Mouse (Mus musculus) forebrain, postnatal 0 days (tissue): ENCODE measurements around the gene Nt5m. TPM values are rescaled to one million over a fixed set of nuclear protein-coding genes. Genes with fewer than 3 reads are reported as not detected.
A peak's percentile ranks its signal among the peaks of the same experiment; 100 is the strongest.

Source experiments
- ATAC-seq: fragments of 200-750 bp; cut with Nextera tagmentation; 2 replicates; pipeline ENCODE4 v1.8.0; 2017; ENCODE audit warnings: mild to moderate bottlenecking, moderate library complexity
- DNase-seq: peaks from one replicate; pipeline ENCODE4 v3.0.0-alpha.2; 2015
- H3K27ac ChIP-seq: fragments of 300-500 bp; sonication (generic); 2 replicates; pipeline ENCODE4 v1.5.1; 2014; ENCODE audit warnings: low read depth, mild to moderate bottlenecking, antibody characterized with exemption, low read length, moderate library complexity, mixed read lengths
- H3K27me3 ChIP-seq: fragments of 300-500 bp; sonication (generic); 2 replicates; pipeline ENCODE4 v1.6.1; 2014; ENCODE audit warnings: mild to moderate bottlenecking, low read length, mixed read lengths; ENCODE audit not compliant: insufficient read depth
- H3K36me3 ChIP-seq: fragments of 300-500 bp; sonication (generic); 2 replicates; pipeline ENCODE4 v1.6.1; 2014; ENCODE audit warnings: mild to moderate bottlenecking, moderate library complexity; ENCODE audit not compliant: insufficient read depth
- H3K4me1 ChIP-seq: fragments of 300-500 bp; sonication (generic); 2 replicates; pipeline ENCODE4 v1.6.1; 2014; ENCODE audit warnings: antibody characterized with exemption; ENCODE audit not compliant: insufficient read depth
- H3K4me2 ChIP-seq: fragments of 300-500 bp; sonication (generic); 2 replicates; pipeline ENCODE4 v1.6.1; 2014; ENCODE audit warnings: low read depth, mild to moderate bottlenecking, moderate library complexity
- H3K4me3 ChIP-seq: fragments of 300-500 bp; sonication (generic); 2 replicates; pipeline ENCODE4 v1.5.1; 2014; ENCODE audit warnings: low read depth, low read length, mixed read lengths
- H3K9ac ChIP-seq: fragments of 300-500 bp; sonication (generic); 2 replicates; pipeline ENCODE4 v1.6.1; 2014; ENCODE audit warnings: mild to moderate bottlenecking
- H3K9me3 ChIP-seq: fragments of 300-500 bp; sonication (generic); 2 replicates; pipeline ENCODE4 v1.6.1; 2016; ENCODE audit warnings: low read length
- CTCF ChIP-seq: sonication (generic); IDR thresholded peaks from 2 replicates; pipeline ENCODE4 v1.5.1; 2016; ENCODE audit warnings: antibody characterized with exemption, control low read depth, low read depth
- WGBS: fragments of 180-500 bp; shearing (Covaris S2); extraction: QIAGEN DNeasy Blood & Tissue Kit; methylation state at CpG from one replicate; pipeline ENCODE4 v1.1.7; 2014; 5-methylcytosine and 5-hydroxymethylcytosine counted together
- polyA plus RNA-seq: library from polyadenylated mRNA; unstranded; fragments of >200 nt; fragmentation: Nextera tagmentation; extraction: Ambion mirVana; gene quantifications from 2 replicates; pipeline ENCODE4 v1.2.1, GENCODE M21; 2015
- total RNA-seq: library from RNA; depleted of rRNA; stranded (reverse); fragments of >200 nt; gene quantifications from 2 replicates; pipeline ENCODE4 v1.2.3, GENCODE M21; 2014

Gene Nt5m
- total and polyA plus RNA-seq, 2 experiments from 2014 or later: 62.2 to 85.9 TPM

DNA sequence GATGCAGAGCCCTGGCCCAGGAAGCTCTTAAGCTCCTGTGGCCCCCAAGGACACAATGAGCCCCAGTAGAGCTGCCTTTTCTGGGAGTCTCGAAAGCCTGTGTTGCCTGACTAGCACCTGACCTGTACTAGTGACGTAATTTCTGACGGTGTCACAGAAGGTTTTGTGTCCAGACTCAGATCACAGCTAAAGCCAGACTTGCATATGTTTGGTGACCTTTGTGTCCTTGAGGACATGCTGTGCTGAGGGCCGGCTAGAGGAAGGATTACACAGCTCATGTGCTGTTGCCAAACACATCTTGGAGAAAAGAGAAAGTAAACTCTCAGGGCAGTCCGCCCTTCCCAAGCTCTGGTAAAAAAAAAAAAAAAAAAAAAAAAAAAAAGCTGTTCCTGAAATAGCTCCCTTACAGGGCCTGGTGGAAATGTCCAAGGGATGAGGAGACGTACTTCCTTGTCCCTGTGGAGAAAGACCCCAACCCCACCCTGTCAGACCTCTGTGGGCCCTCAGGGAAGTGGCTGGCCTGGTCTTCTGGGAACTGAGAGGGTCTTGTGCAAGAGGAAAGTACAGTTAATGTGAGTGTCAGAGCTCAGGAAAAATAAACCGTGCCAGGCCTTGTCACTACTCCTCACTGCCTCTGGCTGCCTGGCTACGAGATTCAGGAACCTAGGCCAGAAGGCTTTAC, 62.9 kb downstream of the Nt5m start:
- Histone ChIP-seq H3K27ac (0 out of 2 replicates have a peak overlapping the region, but pooled peaks have one; percentile 16), H3K9me3 (no peaks in the 10 kb centered on the region), H3K4me2 (no peak overlapping the region), H3K4me1 (no peaks in the 10 kb centered on the region), H3K4me3 (no peak overlapping the region), H3K27me3 (no peaks in the 10 kb centered on the region), H3K36me3 (no peaks in the 10 kb centered on the region), H3K9ac (no peak overlapping the region)
- no peak for DNase-seq
- WGBS: 59% methylated on average over 8 of the region's 8 CpGs
- no peak for TF ChIP-seq CTCF
- ATAC-seq: no peak

DNA sequence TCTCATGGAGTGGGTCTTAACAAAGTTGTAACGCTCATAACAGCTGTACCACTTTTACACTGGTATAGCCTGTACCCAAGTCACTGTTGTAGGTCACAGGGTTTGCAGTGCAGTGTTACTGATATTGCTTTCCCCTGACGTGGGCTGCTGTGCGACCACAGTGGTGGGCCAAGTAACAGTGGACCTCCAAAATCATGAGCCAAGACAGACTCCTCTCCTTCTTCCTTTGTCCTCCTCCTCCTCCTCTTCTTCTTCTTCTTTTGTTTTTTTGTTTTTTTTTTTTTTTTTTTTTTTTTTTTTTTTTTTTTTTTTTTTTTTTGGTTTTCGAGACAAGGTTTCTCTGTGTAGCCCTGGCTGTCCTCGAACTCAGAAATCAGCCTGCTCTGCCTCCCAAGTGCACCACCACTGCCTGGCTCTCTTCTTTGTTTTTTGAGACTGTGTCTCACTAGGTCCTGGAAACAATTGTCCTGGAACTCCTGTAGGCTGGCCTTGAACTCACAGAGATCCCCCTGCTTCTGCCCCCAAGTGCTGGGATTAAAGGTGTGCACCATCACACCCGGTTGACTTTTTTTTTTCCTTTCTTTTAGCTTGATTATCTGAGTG, 67.4 kb downstream of the Nt5m start:
- 88% methylated on average over 6 of the region's 6 CpGs for WGBS
- H3K4me2 ChIP-seq: no peak overlapping the region
- DNase-seq (no peak), ATAC-seq (no peak)
- TF ChIP-seq CTCF: no peak
- no peaks in the 10 kb centered on the region for H3K9me3 ChIP-seq
- H3K4me3 ChIP-seq: no peak overlapping the region
- no peak overlapping the region for H3K27ac ChIP-seq
- no peaks in the 10 kb centered on the region for H3K27me3 ChIP-seq
- H3K9ac ChIP-seq: no peak overlapping the region
- H3K4me1 ChIP-seq: no peaks in the 10 kb centered on the region
- H3K36me3 ChIP-seq: no peaks in the 10 kb centered on the region

DNA sequence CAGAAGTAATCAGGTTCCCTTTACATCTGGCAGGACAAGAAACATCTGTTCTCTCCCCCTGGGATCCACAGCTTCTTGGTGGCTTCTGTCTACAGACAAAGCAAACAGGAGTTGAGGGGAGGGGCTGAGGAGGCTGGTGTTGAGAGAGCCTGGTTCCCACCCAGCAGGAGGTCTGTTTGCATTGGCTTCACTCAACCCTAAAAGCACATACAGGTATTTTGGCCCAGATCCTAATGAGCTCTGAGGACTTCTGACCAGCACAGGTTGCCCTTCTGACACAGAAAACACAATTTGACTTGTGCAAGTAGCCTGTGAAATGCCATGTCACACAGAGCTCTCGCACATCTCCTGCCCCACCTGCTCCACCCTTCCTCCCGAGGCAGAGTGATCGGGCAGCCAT, 69.2 kb downstream of the Nt5m start:
- Histone ChIP-seq H3K9ac (no peak overlapping the region), H3K36me3 (no peaks in the 10 kb centered on the region), H3K27me3 (no peaks in the 10 kb centered on the region), H3K4me3 (no peak overlapping the region), H3K27ac (no peak overlapping the region), H3K4me2 (no peak overlapping the region), H3K9me3 (no peaks in the 10 kb centered on the region), H3K4me1 (no peaks in the 10 kb centered on the region)
- WGBS: 61% methylated on average over 3 of the region's 3 CpGs
- DNase-seq (no peak), ATAC-seq (no peak)
- TF ChIP-seq CTCF: no peak

DNA sequence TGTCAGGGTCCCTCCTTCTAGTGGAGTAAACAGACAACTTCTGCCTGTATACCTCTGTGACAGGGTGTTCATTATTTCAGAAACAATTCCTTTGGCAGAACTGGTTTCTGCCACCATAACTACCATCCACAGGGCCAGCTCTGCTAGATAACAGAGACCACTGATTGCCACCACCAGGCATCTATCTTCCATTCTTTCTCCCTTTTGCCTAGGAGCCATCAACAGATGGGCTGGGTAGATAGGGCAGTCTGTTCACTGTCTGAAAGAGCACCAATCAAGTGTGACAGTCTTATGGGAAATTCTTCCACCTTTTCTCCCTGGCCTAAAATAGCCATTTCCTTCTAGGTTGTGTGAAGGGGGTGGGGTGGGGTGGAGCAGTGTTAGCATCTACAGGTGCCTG, 71.3 kb downstream of the Nt5m start:
- no peak for TF ChIP-seq CTCF
- H3K36me3 ChIP-seq: no peaks in the 10 kb centered on the region
- H3K27me3 ChIP-seq: no peaks in the 10 kb centered on the region
- H3K27ac ChIP-seq: no peak overlapping the region
- H3K4me3 ChIP-seq: no peak overlapping the region
- no peak for DNase-seq
- H3K4me2 ChIP-seq: no peak overlapping the region
- no peak for ATAC-seq
- no peak overlapping the region for H3K9ac ChIP-seq
- no peaks in the 10 kb centered on the region for H3K4me1 ChIP-seq
- H3K9me3 ChIP-seq: no peaks in the 10 kb centered on the region

DNA sequence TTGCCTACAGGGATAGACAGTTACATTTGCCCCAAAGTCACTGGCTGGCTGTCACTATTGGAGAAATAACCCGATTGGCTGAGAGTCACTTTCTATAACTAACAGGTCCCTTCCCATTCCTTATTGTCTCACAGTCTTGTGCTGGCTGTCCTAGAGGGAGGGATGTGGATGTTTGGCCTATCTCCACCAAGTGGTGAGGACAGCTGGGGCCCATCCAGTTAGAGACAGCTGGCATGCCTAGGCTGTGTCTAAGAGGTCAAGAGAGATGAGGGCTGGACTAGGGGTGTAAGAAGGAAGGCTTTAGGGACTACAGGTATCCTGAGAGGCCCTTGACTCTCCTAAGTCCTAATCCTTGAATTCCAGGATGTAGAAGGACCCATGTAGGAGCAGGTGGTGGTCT, 72.3 kb downstream of the Nt5m start:
- ATAC-seq (no peak), DNase-seq (no peak)
- Histone ChIP-seq H3K9me3 (no peaks in the 10 kb centered on the region), H3K27ac (no peak overlapping the region), H3K4me1 (no peaks in the 10 kb centered on the region), H3K27me3 (no peaks in the 10 kb centered on the region), H3K9ac (no peak overlapping the region), H3K36me3 (no peaks in the 10 kb centered on the region), H3K4me3 (no peak overlapping the region), H3K4me2 (no peak overlapping the region)
- 78% methylated on average over 1 of the region's 1 CpGs for WGBS
- no peak for TF ChIP-seq CTCF

- WGBS: 89% methylated on average over 4 of the region's 4 CpGs
- Histone ChIP-seq H3K36me3 (no peaks in the 10 kb centered on the region), H3K9ac (no peak overlapping the region), H3K27ac (no peak overlapping the region), H3K4me1 (no peaks in the 10 kb centered on the region), H3K9me3 (no peaks in the 10 kb centered on the region), H3K4me2 (no peak overlapping the region), H3K27me3 (no peaks in the 10 kb centered on the region), H3K4me3 (no peak overlapping the region)
- ATAC-seq: no peak
- DNase-seq: no peak
- no peak for TF ChIP-seq CTCF
These were observed 74.5 kb downstream of the Nt5m start for GRCm38 (mm10) chr11:59913702-59914101.

DNA sequence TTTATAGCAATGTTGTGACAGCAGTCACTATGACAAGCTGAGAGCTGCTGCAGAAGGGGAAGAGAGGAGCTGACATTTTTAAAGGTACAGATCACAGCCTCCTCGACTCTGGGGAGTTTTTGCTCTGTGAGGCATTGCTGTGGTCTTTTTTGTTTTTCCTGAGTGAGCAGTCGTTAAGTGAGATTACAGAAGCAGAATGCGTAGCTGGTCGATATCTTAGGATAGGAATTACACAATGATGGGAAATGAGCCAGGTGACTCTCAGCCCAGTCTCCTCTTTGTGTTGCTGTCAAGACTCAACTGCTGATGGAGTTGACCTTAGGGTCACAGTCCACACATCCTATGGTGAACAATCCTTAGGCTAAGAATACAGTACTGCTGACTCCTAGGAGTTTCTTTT, 78.8 kb downstream of the Nt5m start:
- Histone ChIP-seq H3K4me2 (no peak overlapping the region), H3K9ac (no peak overlapping the region), H3K4me1 (no peaks in the 10 kb centered on the region), H3K9me3 (no peaks in the 10 kb centered on the region), H3K36me3 (no peaks in the 10 kb centered on the region), H3K4me3 (no peak overlapping the region), H3K27me3 (no peaks in the 10 kb centered on the region), H3K27ac (no peak overlapping the region)
- WGBS: 28% methylated on average over 4 of the region's 4 CpGs
- ATAC-seq: no peak
- no peak for TF ChIP-seq CTCF
- DNase-seq: no peak
